Mouse (Mus musculus): ENCODE data around the gene Tnrc6a.

- TF ChIP-seq CTCF (IDR thresholded peaks at IDR 0.05) (no peak), EP300 (IDR thresholded peaks at IDR 0.05) (no peak)
Measured at GRCm38 (mm10) chr7:123130198-123130597, 6.5 kb downstream of the Tnrc6a start.

Data from lung, postnatal 0 days (tissue).